Mouse (Mus musculus): Measurements from ENCODE around the gene Sync.

- no peak for TF ChIP-seq POLR2A (IDR thresholded peaks at IDR 0.05; ENCODE audit: control insufficient read depth in 1 of 2, insufficient read depth in 1 of 2, low read depth in 1 of 2, low read length in 2 of 2, poor library complexity in 1 of 2)
- TF ChIP-seq CTCF (IDR thresholded peaks at IDR 0.05 in 2 of 3, conservative IDR thresholded peaks at IDR 0.05 in 1 of 3; ENCODE audit: control insufficient read depth in 1 of 3, insufficient read depth in 1 of 3, low read depth in 2 of 3, low read length in 3 of 3, poor library complexity in 1 of 3, severe bottlenecking in 1 of 3), result no peak
Measured at GRCm38 (mm10) chr4:129351111-129351510, 63.7 kb downstream of the Sync start.

All from MEL (cell line).